Mouse (Mus musculus): ENCODE results near the gene Shisa5. TPM values are rescaled to one million over a fixed set of nuclear protein-coding genes. Genes with fewer than 3 reads are reported as not detected.

Gene Shisa5
- total RNA-seq, 2 experiments from 2014 or later, result 37.7 to 47.2 TPM

Other genes with a start within 250 kb of the Shisa5 start
- 10 to 100 TPM; 40.7 to 43.4 TPM for gene Nckipsd, start 230.2 kb upstream of the Shisa5 start, total RNA-seq (2021)
- gene Celsr3, start 212.2 kb upstream of the Shisa5 start, total RNA-seq (2021), result 10 to 100 TPM; 64.6 to 78.9 TPM
- gene Slc26a6, start 185.3 kb upstream of the Shisa5 start, total RNA-seq (2021), result 10 to 100 TPM; 35.8 to 38.1 TPM
- gene Tmem89, start 123.9 kb upstream of the Shisa5 start, total RNA-seq (2021), result under 1 TPM in 1 of 2 experiments, not detected in 1; 0.39 TPM
- gene Uqcrc1, start 101.9 kb upstream of the Shisa5 start, total RNA-seq (2021), result 100 to 1,000 TPM; 348 to 361 TPM
- gene Col7a1, start 85.0 kb upstream of the Shisa5 start, total RNA-seq (2021), result 1 to 10 TPM; 3.9 to 4.8 TPM
- gene Ucn2, start 52.6 kb upstream of the Shisa5 start, total RNA-seq (2021), result under 1 TPM in 1 of 2 experiments, not detected in 1; 0.41 TPM
- gene Pfkfb4, start 46.8 kb upstream of the Shisa5 start, total RNA-seq (2021), result 10 to 100 TPM; 20.9 to 26.7 TPM
- gene Trex1, start 21.2 kb downstream of the Shisa5 start, total RNA-seq (2021), result 10 to 100 TPM; 11.9 to 13.2 TPM
- gene Atrip, start 35.6 kb downstream of the Shisa5 start, total RNA-seq (2021), result 10 to 100 TPM; 28.5 to 29.9 TPM
- 1 to 10 TPM; 6.1 to 7.3 TPM for gene Ccdc51, start 43.9 kb downstream of the Shisa5 start, total RNA-seq (2021)
- gene Tma7, start 44.0 kb downstream of the Shisa5 start, total RNA-seq (2021), result 100 to 1,000 TPM; 331 to 333 TPM
- 10 to 100 TPM; 87.8 to 89.8 TPM for gene Plxnb1, start 56.8 kb downstream of the Shisa5 start, total RNA-seq (2021)
- gene Fbxw21, start 123.5 kb downstream of the Shisa5 start, total RNA-seq (2021), result not detected
- gene Fbxw13, start 157.4 kb downstream of the Shisa5 start, total RNA-seq (2021), result not detected
- not detected for gene Fbxw20, start 196.2 kb downstream of the Shisa5 start, total RNA-seq (2021)
- not detected for gene Fbxw14, start 249.1 kb downstream of the Shisa5 start, total RNA-seq (2021)

Data from layer of hippocampus, postnatal 10 days (tissue).